Mouse (Mus musculus): ENCODE data around the gene Afmid. TPM values are rescaled to one million over a fixed set of nuclear protein-coding genes. Genes with fewer than 3 reads are reported as not detected.
"Not testable (repeated sequence)": the region's sequence is repeated elsewhere in the genome, so short reads cannot be mapped to it uniquely, and the experiment has no call there.

The Afmid gene
- total RNA-seq (2017): 10.4 and 11.9 TPM in 2 replicates

- no peak for ATAC-seq (ENCODE audit: extremely low read depth, insufficient number of reproducible peaks, low FRiP score, poor library complexity, severe bottlenecking)
These were observed at the start of gene Afmid, which contains the start of gene Tk1 for GRCm38 (mm10) chr11:117825333-117826101. Gene Afmid, plus strand, starts transcription at chr11:117825924. Gene Tk1, minus strand, starts transcription at chr11:117826092.

GRCm38 (mm10) chr11:117776085-117776792, 49.5 kb upstream of the Afmid start:
- no peak for ATAC-seq (ENCODE audit: extremely low read depth, insufficient number of reproducible peaks, low FRiP score, poor library complexity, severe bottlenecking)

DNA sequence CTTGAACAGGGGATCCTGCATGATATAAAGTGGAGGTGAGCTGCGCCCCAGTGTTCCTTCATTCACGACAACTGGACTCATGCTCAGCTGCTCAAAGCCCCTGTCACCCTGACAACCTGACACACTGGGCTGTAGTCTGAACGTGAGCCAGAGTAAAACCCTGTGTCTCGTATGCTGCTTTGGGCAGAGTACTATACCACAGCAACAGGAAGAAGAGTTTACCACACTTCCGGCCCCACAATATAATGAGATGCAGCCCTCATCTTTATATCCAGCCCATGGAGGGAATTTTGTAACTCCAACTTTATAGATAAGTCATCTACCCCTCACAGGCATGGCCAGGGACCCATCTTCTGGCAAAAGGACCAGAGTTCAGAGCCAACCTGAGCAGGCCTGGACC, 48.6 kb upstream of the Afmid start:
- no peak for ATAC-seq (ENCODE audit: extremely low read depth, insufficient number of reproducible peaks, low FRiP score, poor library complexity, severe bottlenecking)

DNA sequence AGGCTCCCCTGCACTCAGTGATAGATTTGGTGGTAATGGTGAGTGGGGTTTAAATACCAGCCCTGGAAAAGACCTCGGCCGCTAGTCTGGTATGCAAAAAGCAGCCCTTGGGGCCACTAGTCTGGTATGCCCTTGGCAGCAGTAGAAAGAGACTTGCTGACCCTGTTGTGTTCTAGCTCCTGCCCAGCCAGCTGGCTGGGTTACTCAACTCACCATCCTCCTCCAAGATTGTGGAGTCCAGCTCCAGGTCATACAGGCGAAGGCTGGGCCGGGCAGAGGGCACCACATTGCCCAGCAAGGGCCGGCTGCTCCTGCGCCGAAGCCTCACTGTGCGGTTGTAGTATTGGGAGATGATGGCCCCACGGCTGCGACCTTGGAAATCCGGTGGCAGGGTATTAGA, 47.7 kb upstream of the Afmid start:
- ATAC-seq (ENCODE audit: extremely low read depth, insufficient number of reproducible peaks, low FRiP score, poor library complexity, severe bottlenecking): no peak

- 0 out of 2 replicates have a peak, but pooled peaks have one; percentile 1 for ATAC-seq (ENCODE audit: extremely low read depth, insufficient number of reproducible peaks, low FRiP score, poor library complexity, severe bottlenecking)
These were observed 46.8 kb upstream of the Afmid start for GRCm38 (mm10) chr11:117778851-117779433.

DNA sequence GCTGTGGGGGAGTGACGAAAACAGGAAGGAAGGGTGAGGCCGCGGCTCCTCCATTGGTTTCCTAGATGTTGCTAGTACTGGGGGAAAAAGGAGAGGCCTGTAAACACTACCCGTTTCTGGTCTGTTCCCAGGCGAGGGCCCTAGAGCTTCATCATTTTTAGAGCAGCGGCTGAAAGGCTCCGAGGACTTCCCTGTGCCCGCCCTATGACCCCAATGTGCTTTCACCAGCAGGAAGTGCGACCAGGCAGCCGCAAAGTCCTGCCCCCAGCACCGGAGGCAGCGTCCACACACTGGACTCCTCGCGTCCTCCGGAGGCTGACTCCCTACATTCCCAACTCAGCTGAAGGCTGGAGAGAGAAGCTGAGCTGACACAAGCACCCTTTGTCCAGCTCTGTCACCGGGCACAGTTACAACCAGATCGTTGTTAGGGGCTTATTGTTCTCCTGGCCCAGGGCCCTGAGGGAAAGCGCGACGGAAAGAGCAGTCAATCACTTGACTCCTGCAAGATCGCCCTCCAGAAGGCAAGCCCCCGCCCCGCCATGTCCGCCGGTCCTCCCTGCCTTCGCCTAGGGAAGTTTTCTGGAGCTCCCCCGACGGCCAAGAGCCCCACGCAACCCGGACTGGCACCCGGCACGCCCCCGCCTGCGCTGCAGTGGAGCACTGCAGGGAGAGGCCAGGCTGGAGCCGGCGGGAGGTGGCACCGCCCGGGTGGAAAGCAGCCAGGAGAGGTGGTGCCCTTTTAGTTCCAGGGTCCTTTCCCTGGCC, 46.1 kb upstream of the Afmid start:
- ATAC-seq (ENCODE audit: extremely low read depth, insufficient number of reproducible peaks, low FRiP score, poor library complexity, severe bottlenecking): peak; percentile 17; the same call in 1 of the 2 replicates

GRCm38 (mm10) chr11:117780199-117780515, 45.6 kb upstream of the Afmid start:
- no peak for ATAC-seq (ENCODE audit: extremely low read depth, insufficient number of reproducible peaks, low FRiP score, poor library complexity, severe bottlenecking)

DNA sequence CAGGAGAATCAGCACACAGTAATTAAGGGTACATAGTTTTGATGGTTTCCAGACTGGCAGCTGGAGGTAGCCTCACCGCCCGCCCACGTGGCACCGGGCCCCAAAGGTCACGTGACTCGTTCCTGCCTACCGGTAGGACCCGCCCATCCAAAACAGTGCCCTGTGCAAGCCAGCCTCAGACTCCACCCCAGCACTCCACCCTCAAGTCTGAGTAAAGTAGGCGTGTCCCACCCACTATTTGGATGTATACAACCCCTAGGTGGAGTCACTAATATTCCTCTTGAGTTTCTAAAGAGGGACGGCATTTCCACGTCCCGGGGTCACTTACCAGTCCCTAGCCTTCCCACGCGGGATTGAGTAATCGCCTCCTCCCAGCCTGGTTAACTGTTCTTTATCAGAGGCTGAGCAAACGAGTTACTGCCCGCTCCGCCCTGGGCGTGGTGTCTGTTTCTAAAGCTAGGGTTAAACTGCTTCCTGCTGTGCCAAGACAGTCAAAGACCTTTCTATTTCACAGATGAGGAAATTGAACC, 45.1 kb upstream of the Afmid start:
- peak; percentile 64 for ATAC-seq (ENCODE audit: extremely low read depth, insufficient number of reproducible peaks, low FRiP score, poor library complexity, severe bottlenecking)

DNA sequence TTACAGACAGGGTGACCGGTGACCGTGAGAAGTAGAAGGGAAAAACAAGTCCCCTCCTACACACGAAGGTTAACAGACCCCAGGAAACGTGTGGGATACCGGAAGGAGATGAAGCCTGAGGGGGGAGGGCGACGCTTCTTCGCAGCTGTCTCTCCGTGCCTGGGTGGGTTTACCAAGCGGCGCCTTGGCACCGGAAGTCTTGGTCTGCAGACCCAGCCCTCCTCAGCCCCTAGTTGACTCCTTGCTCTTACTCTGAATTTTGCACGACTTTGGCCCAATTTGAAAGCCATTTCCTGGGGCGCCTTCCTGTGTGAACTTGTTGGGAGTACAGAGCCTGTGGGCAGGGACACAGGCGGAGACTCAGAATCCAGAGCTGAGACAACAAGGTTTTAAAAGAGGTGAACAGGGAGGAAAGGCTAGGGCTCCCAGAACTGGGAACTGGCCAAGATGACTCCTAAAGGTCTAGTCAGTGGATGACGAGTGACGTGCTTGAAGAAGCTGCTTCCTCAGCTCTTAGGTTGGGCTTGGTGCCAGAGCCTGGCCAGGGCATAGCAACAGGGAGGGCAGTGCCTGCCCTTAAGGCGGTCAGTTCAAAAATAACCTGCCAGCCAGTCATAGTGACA, 44.4 kb upstream of the Afmid start:
- ATAC-seq (ENCODE audit: extremely low read depth, insufficient number of reproducible peaks, low FRiP score, poor library complexity, severe bottlenecking): peak; percentile 14

- peak; percentile 13 for ATAC-seq (ENCODE audit: extremely low read depth, insufficient number of reproducible peaks, low FRiP score, poor library complexity, severe bottlenecking)
These were observed 43.6 kb upstream of the Afmid start, which contains the start of the genes Tmc8 and Tmc6 for GRCm38 (mm10) chr11:117781993-117782704. Gene Tmc8, plus strand, starts transcription at chr11:117782076. Gene Tmc6, minus strand, starts transcription at chr11:117782198.

- ATAC-seq (ENCODE audit: extremely low read depth, insufficient number of reproducible peaks, low FRiP score, poor library complexity, severe bottlenecking): no peak
These were observed 43.1 kb upstream of the Afmid start for GRCm38 (mm10) chr11:117782705-117783034.

DNA sequence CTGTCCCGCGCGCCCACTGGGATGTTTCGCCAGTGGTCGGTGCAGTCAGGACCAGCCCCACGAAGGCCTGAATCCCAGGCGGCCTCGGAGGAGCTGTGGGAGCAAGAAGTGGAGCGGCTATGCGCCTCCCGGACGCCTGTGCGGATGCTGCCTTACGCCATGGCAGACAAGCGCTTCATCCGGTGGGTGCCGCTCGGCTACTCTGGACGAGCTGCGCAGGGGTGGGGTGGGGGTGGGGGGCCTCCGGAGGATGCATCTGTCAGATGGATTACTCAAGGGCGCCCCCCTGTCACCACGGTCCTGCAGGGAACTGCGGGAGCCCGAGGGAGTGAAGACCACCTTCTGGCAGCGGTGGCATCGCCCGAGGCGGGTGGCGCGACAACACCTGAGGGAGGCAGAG, 42.6 kb upstream of the Afmid start:
- peak; percentile 6; the same call in 1 of the 2 replicates for ATAC-seq (ENCODE audit: extremely low read depth, insufficient number of reproducible peaks, low FRiP score, poor library complexity, severe bottlenecking)

DNA sequence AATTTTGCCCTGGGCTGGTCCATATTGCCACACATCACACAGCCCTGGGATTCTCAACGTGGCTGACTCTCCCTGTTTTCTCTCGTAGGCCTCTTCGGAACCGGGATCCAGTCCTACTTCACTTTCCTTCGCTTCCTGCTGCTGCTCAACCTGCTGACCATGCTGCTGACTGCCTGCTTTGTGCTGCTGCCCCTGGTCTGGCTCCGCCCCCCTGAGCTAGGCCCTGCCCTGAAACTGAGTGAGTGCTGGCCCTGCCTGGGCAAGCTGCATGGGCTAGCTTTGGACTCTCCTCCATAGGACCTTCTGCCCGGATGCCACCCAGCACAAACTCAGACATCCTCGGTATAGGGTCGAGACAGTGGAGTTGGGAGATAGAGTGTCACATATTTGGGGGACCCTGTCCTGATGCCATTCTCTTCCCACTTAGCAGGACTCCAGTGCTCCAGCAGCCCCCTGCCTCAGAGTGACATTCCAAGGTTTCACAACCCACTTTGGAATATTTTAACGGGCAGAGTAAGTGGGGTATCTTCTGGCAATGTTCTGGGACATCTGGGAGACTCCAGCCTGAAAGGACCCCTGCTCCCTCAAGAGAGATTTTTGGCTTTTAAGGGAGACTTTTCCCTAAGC, 41.9 kb upstream of the Afmid start:
- no peak for ATAC-seq (ENCODE audit: extremely low read depth, insufficient number of reproducible peaks, low FRiP score, poor library complexity, severe bottlenecking)

- peak; percentile 56 for ATAC-seq (ENCODE audit: extremely low read depth, insufficient number of reproducible peaks, low FRiP score, poor library complexity, severe bottlenecking)
These were observed 39.4 kb upstream of the Afmid start for GRCm38 (mm10) chr11:117786294-117786693.

DNA sequence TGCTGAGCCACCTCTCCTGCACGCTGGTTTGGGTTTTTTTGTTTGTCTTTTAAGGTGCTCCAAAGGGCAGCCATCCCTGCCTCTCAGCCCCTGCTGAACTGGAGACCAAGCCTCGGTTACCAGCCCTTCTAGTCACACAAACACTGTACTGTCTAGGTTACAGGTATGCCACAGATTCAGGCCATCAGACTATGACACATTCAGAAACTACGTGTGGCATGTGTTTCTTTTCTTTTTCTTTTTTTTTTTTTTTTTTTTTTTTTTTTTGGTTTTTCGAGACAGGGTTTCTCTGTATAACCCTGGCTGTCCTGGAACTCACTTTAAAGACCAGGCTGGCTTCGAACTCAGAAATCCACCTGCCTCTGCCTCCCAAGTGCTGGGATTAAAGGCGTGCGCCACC, 37.2 kb upstream of the Afmid start:
- ATAC-seq (ENCODE audit: extremely low read depth, insufficient number of reproducible peaks, low FRiP score, poor library complexity, severe bottlenecking): not testable (repeated sequence)

DNA sequence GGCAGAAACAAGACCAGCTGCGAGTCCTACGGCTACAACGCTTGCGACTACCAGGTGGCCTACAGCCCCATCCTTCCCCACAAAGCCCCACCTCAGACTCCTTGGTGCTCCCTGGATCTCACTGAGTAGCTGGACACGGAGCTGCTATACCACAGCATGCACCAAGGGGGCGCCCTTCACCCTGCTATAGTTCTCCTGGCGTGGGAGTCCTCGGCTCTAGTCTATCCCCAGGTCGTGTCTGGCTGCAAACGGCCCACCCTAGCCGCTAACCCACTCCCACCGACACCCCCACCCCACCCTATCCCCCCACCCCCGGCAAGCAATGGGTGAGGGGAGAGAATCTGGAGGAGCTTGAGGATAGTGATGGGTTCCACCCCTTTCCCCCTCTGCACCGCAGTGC, 35.4 kb upstream of the Afmid start:
- peak; percentile 45 for ATAC-seq (ENCODE audit: extremely low read depth, insufficient number of reproducible peaks, low FRiP score, poor library complexity, severe bottlenecking)

DNA sequence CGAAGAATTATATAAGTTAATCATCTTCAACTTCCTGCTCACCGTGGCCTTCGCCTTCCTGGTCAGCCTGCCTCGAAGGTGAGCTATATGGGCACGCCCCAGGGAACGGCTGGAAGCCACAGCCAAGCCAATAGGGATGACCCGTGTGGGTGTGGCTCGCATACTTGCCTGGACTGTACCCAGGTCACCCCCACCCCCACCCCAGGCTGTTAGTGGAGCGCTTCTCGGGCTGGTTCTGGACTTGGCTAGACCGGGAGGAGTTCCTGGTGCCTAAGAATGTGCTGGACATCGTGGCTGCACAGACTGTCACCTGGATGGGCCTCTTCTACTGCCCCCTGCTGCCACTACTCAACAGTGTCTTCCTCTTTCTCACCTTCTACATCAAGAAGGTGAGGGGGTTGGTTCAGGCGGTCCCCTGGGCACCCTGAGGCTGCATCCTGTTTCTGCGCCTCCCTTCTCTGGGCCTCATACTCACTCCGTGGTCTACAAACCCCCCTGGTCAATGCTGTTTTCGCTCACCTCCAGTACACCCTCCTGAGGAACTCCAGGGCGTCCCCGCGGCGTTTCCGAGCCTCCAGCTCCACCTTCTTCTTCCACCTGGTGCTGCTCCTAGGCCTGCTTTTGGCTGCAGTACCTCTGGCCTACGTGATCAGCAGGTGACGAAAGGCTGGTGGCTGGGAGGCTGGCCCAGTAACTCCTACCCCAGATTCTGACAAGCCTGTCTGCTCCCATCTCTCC, 34.9 kb upstream of the Afmid start:
- 0 out of 2 replicates have a peak, but pooled peaks have one; percentile 6 for ATAC-seq (ENCODE audit: extremely low read depth, insufficient number of reproducible peaks, low FRiP score, poor library complexity, severe bottlenecking)
